Mouse (Mus musculus) limb, embryonic 13.5 days (tissue): ENCODE results near the gene Cks2. TPM values are rescaled to one million over a fixed set of nuclear protein-coding genes. Genes with fewer than 3 reads are reported as not detected.

Experiments used
- ATAC-seq: fragments of 200-750 bp; cut with Nextera tagmentation; 2 replicates; pipeline ENCODE4 v1.8.0; 2017; ENCODE audit warnings: low read depth, moderate number of reproducible peaks, moderate TSS enrichment; ENCODE audit not compliant: low FRiP score
- H3K27ac ChIP-seq: fragments of 300-500 bp; sonication (generic); 2 replicates; pipeline ENCODE4 v1.5.1; 2015; ENCODE audit warnings: inconsistent platforms, mild to moderate bottlenecking, moderate library complexity
- H3K27me3 ChIP-seq: fragments of 300-500 bp; sonication (generic); 2 replicates; pipeline ENCODE4 v1.6.1; 2015; ENCODE audit warnings: mild to moderate bottlenecking, inconsistent platforms
- H3K36me3 ChIP-seq: fragments of 300-500 bp; sonication (generic); 2 replicates; pipeline ENCODE4 v1.6.1; 2015; ENCODE audit warnings: inconsistent platforms, mild to moderate bottlenecking, moderate library complexity
- H3K4me1 ChIP-seq: fragments of 300-500 bp; sonication (generic); 2 replicates; pipeline ENCODE4 v1.6.1; 2015; ENCODE audit warnings: inconsistent platforms
- H3K4me2 ChIP-seq: fragments of 300-500 bp; sonication (generic); replicated peaks from 2 replicates; pipeline ENCODE4 v1.6.1; 2015; ENCODE audit warnings: inconsistent platforms, mild to moderate bottlenecking, moderate library complexity
- H3K4me3 ChIP-seq: fragments of 300-500 bp; sonication (generic); 2 replicates; pipeline ENCODE4 v1.5.1; 2015; ENCODE audit warnings: moderate library complexity, mild to moderate bottlenecking, inconsistent platforms
- H3K9ac ChIP-seq: fragments of 300-500 bp; sonication (generic); 2 replicates; pipeline ENCODE4 v1.6.1; 2015; ENCODE audit warnings: mild to moderate bottlenecking, inconsistent platforms
- H3K9me3 ChIP-seq: fragments of 300-500 bp; sonication (generic); 2 replicates; pipeline ENCODE4 v1.6.1; 2016; ENCODE audit warnings: inconsistent platforms
- WGBS: fragments of 180-500 bp; shearing (Covaris S2); methylation state at CpG from one replicate; pipeline ENCODE4 v1.1.7; 2015; 5-methylcytosine and 5-hydroxymethylcytosine counted together
- polyA plus RNA-seq: library from polyadenylated mRNA; unstranded; fragments of >200 nt; fragmentation: Nextera tagmentation; extraction: Ambion mirVana; gene quantifications from 2 replicates; pipeline ENCODE4 v1.2.1, GENCODE M21; 2015

The Cks2 gene
- polyA plus RNA-seq, 1 experiment from 2014 or later = 299 TPM

DNA sequence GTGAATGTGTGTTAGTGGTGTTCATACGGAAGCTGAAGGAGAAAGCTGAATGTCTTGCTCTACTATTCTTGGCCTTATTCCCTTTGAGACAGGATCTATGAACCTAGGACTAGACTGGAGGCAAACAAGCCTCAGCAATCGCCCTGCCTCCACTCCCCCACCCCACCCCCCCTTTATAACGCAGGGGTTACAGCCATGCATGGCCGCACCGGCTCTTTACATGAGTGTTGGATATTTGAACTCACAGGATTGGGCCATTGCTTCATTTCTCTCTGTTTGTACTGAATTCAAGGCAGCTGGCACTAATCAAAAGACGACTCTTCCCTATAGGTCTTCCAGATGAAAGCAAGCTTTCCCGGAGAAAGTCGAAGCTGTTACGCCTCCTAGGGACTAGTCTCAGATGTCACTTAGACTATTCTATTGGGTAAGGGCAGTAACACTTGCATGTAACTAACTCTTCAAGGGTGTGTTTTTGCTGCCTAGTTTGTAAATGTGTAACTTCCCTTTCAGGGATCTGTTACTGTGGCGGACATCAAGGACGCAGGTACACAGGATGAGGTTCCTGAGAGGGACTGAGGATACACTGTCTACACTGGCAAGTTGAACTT lies 2.8 kb upstream of the Cks2 start:
- WGBS = 28% methylated on average over 11 of the region's 11 CpGs
- H3K36me3 ChIP-seq = no peaks in the 10 kb centered on the region
- no peak overlapping the region for H3K4me2 ChIP-seq
- ATAC-seq = no peak
- H3K9ac ChIP-seq = no peak overlapping the region
- no peak overlapping the region for H3K4me3 ChIP-seq
- H3K27ac ChIP-seq = no peak overlapping the region
- no peaks in the 10 kb centered on the region for H3K9me3 ChIP-seq
- H3K4me1 ChIP-seq = peaks cover 9% of the 10 kb centered on the region
- no peaks in the 10 kb centered on the region for H3K27me3 ChIP-seq

DNA sequence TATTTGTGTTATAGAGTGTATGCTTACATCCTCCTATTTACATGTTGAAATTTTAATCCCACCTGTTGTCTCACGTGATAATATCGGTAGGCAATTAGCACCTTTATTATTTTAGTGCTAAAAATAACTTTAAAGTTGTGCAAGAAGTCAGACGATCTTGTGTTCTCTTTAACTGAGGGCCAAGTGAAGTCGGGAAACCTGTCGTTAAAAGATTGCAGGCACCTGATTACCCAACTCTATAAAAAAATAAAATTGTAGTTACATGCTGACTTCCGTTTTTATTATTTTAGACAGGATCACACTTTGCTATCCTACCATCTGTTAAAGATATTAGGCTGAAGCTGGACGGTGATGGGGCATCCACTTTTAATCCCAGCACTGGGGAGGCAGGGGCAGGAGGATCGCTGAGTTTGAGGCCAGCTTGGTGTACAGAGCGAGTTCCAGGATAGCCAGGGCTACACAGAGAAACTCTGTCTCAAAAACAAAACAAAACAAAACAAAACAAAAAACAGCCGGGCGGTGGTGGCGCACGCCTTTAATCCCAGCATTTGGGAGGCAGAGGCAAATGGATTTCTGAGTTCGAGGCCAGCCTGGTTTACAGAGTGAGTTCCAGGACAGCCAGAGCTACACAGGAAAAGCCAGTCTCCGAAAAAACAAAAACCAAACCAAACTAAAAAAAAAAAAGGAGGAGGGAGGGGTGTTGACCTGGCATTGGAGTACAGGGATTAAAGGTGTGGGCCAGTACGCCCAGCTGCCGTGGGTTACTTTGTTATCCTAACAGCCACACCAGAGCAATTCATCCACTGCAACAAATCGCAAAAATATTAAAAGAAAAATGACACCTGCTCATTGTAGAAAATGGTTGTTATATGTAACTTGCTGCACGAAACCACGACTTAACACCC lies 856 bp upstream of the Cks2 start:
- Histone ChIP-seq H3K9ac (peak overlapping the region; percentile 72), H3K4me2 (peak overlapping the region; percentile 64), H3K9me3 (no peaks in the 10 kb centered on the region), H3K36me3 (no peaks in the 10 kb centered on the region), H3K27me3 (no peaks in the 10 kb centered on the region), H3K4me3 (peak overlapping the region; percentile 90), H3K4me1 (peaks cover 21% of the 10 kb centered on the region), H3K27ac (0 out of 2 replicates have a peak overlapping the region, but pooled peaks have one; percentile 22)
- peak; percentile 9 for ATAC-seq
- WGBS = 41% methylated on average over 20 of the region's 20 CpGs

DNA sequence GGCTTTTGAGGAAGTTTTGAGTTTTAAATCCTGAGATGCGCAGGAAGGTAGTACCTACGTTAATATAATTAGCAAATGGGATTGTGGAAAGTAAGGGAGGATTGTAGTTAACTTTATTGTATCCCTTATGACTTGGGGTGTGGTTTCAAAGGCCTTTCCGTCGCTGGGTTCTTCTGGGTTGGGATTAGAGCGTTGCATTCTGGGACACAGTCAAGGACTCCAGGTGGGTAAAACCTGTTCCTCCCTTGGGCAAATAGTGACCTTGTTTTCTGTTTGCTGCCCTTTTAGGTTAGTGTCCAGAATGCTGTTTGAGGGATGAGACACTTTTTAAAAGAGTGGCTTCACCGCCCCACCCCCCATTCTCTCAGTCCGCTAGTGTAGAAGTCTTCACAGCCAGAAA lies 840 bp downstream of the Cks2 start:
- no peak for ATAC-seq
- Histone ChIP-seq H3K9me3 (no peaks in the 10 kb centered on the region), H3K36me3 (no peaks in the 10 kb centered on the region), H3K27ac (peak overlapping the region; percentile 69), H3K4me2 (peak overlapping the region; percentile 76), H3K27me3 (no peaks in the 10 kb centered on the region), H3K4me3 (peak overlapping the region; percentile 90), H3K4me1 (peaks cover 23% of the 10 kb centered on the region), H3K9ac (peak overlapping the region; percentile 89)
- WGBS = under 1% methylated on average over 7 of the region's 7 CpGs

DNA sequence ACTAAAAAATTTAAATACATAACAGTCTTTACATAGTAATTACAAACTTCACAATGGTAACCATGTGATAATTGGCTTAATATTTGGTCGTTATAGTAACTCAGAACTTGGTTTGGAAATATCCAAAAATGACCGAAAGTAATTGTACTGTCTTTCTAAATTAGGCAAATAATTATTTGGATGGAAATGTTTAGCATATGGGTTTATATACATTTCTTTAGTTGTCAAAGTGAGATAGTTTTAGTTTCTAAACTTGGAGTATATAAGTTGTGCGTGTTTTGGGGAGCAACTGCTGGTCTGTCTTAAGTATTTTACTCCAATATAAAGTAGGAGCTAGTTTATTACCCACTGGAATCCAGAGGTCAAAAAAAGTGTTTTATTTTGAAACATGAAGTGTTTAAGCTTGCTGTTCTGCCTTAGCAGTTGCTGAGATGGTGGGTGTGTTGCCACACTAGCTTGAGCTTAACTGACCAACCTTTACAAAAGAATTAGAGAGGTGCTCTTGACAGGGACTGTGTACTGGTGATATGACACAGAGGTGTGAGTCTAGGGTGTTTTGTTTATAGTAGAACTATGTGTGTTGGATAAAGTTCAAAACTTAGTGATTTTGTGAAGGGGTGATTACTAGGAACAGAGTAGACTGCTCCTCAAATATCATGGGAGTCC lies 1.5 kb downstream of the Cks2 start:
- peak overlapping the region; percentile 76 for H3K4me2 ChIP-seq
- no peaks in the 10 kb centered on the region for H3K9me3 ChIP-seq
- peak overlapping the region; percentile 90 for H3K4me3 ChIP-seq
- ATAC-seq = no peak
- 19% methylated on average over 3 of the region's 3 CpGs for WGBS
- peaks cover 28% of the 10 kb centered on the region for H3K4me1 ChIP-seq
- H3K36me3 ChIP-seq = no peaks in the 10 kb centered on the region
- no peaks in the 10 kb centered on the region for H3K27me3 ChIP-seq
- peak overlapping the region; percentile 89 for H3K9ac ChIP-seq
- no peak overlapping the region for H3K27ac ChIP-seq

DNA sequence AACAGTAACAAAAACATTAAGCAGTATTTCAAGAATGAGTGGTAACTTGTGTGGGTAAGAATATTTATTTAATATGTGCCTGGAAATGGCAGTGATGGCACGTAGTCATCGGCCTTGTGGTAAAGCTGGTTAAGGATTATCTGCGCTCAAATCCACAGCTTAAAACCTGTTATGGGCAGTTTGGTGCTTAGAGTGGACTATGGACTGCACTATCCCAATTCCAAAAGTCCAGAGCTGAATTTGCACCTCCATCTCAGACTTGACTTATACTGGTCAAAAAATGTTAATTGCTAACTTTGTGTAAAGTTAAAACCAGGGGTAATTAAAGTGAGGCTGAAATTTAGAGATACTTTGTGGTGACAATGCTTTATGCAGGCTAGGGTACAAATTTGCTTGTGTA lies 2.7 kb downstream of the Cks2 start:
- ATAC-seq = no peak
- Histone ChIP-seq H3K27ac (no peak overlapping the region), H3K9me3 (no peaks in the 10 kb centered on the region), H3K4me2 (peak overlapping the region; percentile 66), H3K36me3 (peaks cover 4% of the 10 kb centered on the region), H3K27me3 (no peaks in the 10 kb centered on the region), H3K4me1 (peaks cover 35% of the 10 kb centered on the region), H3K4me3 (peak overlapping the region; percentile 90), H3K9ac (peak overlapping the region; percentile 31; the same call in 1 of the 2 replicates)
- 92% methylated on average over 3 of the region's 3 CpGs for WGBS

DNA sequence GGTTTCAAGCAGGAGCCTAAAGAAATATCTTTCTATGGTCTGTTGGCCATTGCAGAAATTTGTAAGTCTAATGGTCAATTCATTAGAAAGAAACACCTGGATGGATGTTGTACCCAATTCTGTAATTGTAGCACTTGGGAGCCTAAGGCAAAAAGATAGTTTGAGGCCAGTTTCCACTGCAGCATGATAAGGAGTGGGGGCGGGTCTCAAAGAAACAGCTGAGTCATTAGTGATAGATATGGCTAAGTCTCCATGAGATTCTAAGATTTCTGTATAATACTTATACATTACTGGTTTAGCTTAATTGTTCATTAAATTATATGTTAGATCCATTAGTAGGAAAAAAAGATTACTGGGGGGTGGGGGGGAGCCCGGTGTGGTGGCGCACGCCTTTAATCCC lies 3.2 kb downstream of the Cks2 start:
- Histone ChIP-seq H3K4me3 (no peak overlapping the region), H3K36me3 (peaks cover 9% of the 10 kb centered on the region), H3K9ac (no peak overlapping the region), H3K4me2 (peak overlapping the region; percentile 66), H3K9me3 (no peaks in the 10 kb centered on the region), H3K27ac (no peak overlapping the region), H3K4me1 (peaks cover 36% of the 10 kb centered on the region), H3K27me3 (no peaks in the 10 kb centered on the region)
- no peak for ATAC-seq
- 92% methylated on average over 4 of the region's 4 CpGs for WGBS

GRCm38 (mm10) chr13:51649740-51650139 lies 4.7 kb downstream of the Cks2 start:
- WGBS = 64% methylated on average over 1 of the region's 1 CpGs
- no peak overlapping the region for H3K9ac ChIP-seq
- H3K4me2 ChIP-seq = no peak overlapping the region
- ATAC-seq = no peak
- no peaks in the 10 kb centered on the region for H3K9me3 ChIP-seq
- no peak overlapping the region for H3K4me3 ChIP-seq
- no peaks in the 10 kb centered on the region for H3K27me3 ChIP-seq
- no peak overlapping the region for H3K27ac ChIP-seq
- peaks cover 36% of the 10 kb centered on the region for H3K4me1 ChIP-seq
- H3K36me3 ChIP-seq = peaks cover 22% of the 10 kb centered on the region

- WGBS = under 1% methylated on average over 69 of the region's 69 CpGs
- Histone ChIP-seq H3K9ac (peak within 1 kb of the TSS; percentile 76), H3K4me2 (peak within 1 kb of the TSS; percentile 79)
Observed at GRCm38 (mm10) chr13:51651408-51652064, 6.5 kb downstream of the Cks2 start, which contains the start of gene Secisbp2. Secisbp2 (plus strand) TSS chr13:51651697.

GRCm38 (mm10) chr13:51653159-51653558 lies 8.1 kb downstream of the Cks2 start:
- Histone ChIP-seq H3K9ac (no peak overlapping the region), H3K27ac (no peak overlapping the region), H3K4me1 (peaks cover 19% of the 10 kb centered on the region), H3K9me3 (no peaks in the 10 kb centered on the region), H3K4me2 (no peak overlapping the region), H3K4me3 (no peak overlapping the region), H3K36me3 (peaks cover 56% of the 10 kb centered on the region), H3K27me3 (no peaks in the 10 kb centered on the region)
- ATAC-seq = no peak
- WGBS = 91% methylated on average over 6 of the region's 6 CpGs

More at GRCm38 (mm10) chr13:51651408-51652064, 6.5 kb downstream of the Cks2 start, which contains the start of gene Secisbp2:
- peak within 1 kb of the TSS; percentile 68 for H3K4me3 ChIP-seq
- no peaks in the 10 kb centered on the region for H3K9me3 ChIP-seq
- H3K27me3 ChIP-seq = no peaks in the 10 kb centered on the region
- peaks cover 40% of the 10 kb centered on the region for H3K36me3 ChIP-seq
- H3K4me1 ChIP-seq = peaks cover 35% of the 10 kb centered on the region
- ATAC-seq = peak; percentile 97
- peak within 1 kb of the TSS; percentile 85 for H3K27ac ChIP-seq

GRCm38 (mm10) chr13:51653961-51654360 lies 8.9 kb downstream of the Cks2 start:
- H3K9ac ChIP-seq = no peak overlapping the region
- ATAC-seq = no peak
- H3K36me3 ChIP-seq = peaks cover 64% of the 10 kb centered on the region
- no peak overlapping the region for H3K27ac ChIP-seq
- H3K4me1 ChIP-seq = peaks cover 15% of the 10 kb centered on the region
- no peak overlapping the region for H3K4me2 ChIP-seq
- H3K9me3 ChIP-seq = no peaks in the 10 kb centered on the region
- no peak overlapping the region for H3K4me3 ChIP-seq
- WGBS = 93% methylated on average over 9 of the region's 9 CpGs
- no peaks in the 10 kb centered on the region for H3K27me3 ChIP-seq

DNA sequence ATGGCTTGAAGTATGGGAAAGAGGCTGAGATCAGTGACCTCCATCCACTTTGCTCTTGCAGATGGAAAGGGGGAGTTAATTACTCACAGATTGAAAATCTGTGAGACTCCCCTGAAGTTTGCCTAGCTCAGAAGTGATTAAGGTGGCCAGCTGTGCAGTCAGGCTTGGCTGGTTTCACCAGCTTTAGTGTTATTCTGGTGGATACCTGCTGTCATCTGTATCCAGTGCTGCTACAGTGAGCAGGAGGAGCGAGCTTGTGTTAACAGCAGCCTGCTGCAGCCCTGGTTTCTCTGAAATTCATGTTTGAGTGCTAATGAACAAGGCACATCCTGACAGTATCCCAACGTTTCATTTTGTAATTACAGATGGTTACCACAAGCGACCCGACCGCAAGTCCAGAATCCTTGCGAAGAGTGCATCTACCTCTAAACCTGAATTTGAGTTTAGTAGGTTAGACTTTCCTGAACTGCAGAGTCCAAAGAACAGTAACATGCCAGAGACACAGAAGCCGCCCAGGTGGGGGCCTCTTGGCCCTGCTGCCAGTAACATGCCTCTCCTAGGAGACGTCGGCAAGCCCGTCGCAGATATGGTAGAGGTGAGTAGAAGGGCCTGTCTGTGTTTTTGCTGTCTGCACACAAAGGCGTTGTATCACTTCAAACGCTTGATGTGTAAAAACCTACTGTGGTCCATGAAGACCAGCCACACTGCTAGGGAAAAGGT lies 11.6 kb downstream of the Cks2 start:
- H3K27ac ChIP-seq = no peak overlapping the region
- H3K4me2 ChIP-seq = no peak overlapping the region
- H3K27me3 ChIP-seq = no peaks in the 10 kb centered on the region
- H3K4me3 ChIP-seq = no peak overlapping the region
- WGBS = 93% methylated on average over 13 of the region's 13 CpGs
- no peak for ATAC-seq
- H3K36me3 ChIP-seq = peaks cover 90% of the 10 kb centered on the region
- H3K9me3 ChIP-seq = no peaks in the 10 kb centered on the region
- H3K9ac ChIP-seq = no peak overlapping the region
- H3K4me1 ChIP-seq = peaks cover 9% of the 10 kb centered on the region
